Mouse (Mus musculus) midbrain, embryonic 12.5 days (tissue): ENCODE measurements around the gene Ttc17. TPM values are rescaled to one million over a fixed set of nuclear protein-coding genes. Genes with fewer than 3 reads are reported as not detected.

Source experiments
- ATAC-seq: fragments of 200-750 bp; cut with Nextera tagmentation; 2 replicates; pipeline ENCODE4 v1.8.0; 2017; ENCODE audit warnings: low read depth, moderate TSS enrichment, moderate library complexity; ENCODE audit not compliant: low FRiP score
- H3K27ac ChIP-seq: fragments of 300-500 bp; sonication (generic); replicated peaks from 2 replicates; pipeline ENCODE4 v1.5.1; 2016; ENCODE audit warnings: mild to moderate bottlenecking
- H3K27me3 ChIP-seq: fragments of 300-500 bp; sonication (generic); 2 replicates; pipeline ENCODE4 v1.6.1; 2016; ENCODE audit warnings: mild to moderate bottlenecking
- H3K36me3 ChIP-seq: fragments of 300-500 bp; sonication (generic); 2 replicates; pipeline ENCODE4 v1.6.1; 2016
- H3K4me1 ChIP-seq: fragments of 300-500 bp; sonication (generic); 2 replicates; pipeline ENCODE4 v1.6.1; 2016
- H3K4me2 ChIP-seq: fragments of 300-500 bp; sonication (generic); replicated peaks from 2 replicates; pipeline ENCODE4 v1.6.1; 2016; ENCODE audit warnings: mild to moderate bottlenecking, moderate library complexity
- H3K4me3 ChIP-seq: fragments of 300-500 bp; sonication (generic); 2 replicates; pipeline ENCODE4 v1.5.1; 2016; ENCODE audit warnings: mild to moderate bottlenecking
- H3K9ac ChIP-seq: fragments of 300-500 bp; sonication (generic); replicated peaks from 2 replicates; pipeline ENCODE4 v1.6.1; 2016; ENCODE audit warnings: mild to moderate bottlenecking, moderate library complexity
- H3K9me3 ChIP-seq: fragments of 300-500 bp; sonication (generic); 2 replicates; pipeline ENCODE4 v1.6.1; 2016; ENCODE audit warnings: mild to moderate bottlenecking
- WGBS: fragments of 180-500 bp; shearing (Covaris S2); methylation state at CpG from one replicate; pipeline ENCODE4 v1.1.7; 2016; 5-methylcytosine and 5-hydroxymethylcytosine counted together
- microRNA counts: library from miRNA; unstranded; fragments of <30 nt; microRNA quantifications from one replicate; lab custom pipeline; 2017
- microRNA-seq: library from miRNA; unstranded; fragments of <30 nt; microRNA quantifications from one replicate; pipeline ENCODE4, GENCODE M21; 2017
- polyA plus RNA-seq: library from polyadenylated mRNA; unstranded; fragments of >200 nt; fragmentation: Nextera tagmentation; extraction: Ambion mirVana; gene quantifications from 2 replicates; pipeline ENCODE4 v1.2.1, GENCODE M21; 2016

Gene Ttc17
- polyA plus RNA-seq, 1 experiment from 2014 or later, result 20.0 TPM

DNA sequence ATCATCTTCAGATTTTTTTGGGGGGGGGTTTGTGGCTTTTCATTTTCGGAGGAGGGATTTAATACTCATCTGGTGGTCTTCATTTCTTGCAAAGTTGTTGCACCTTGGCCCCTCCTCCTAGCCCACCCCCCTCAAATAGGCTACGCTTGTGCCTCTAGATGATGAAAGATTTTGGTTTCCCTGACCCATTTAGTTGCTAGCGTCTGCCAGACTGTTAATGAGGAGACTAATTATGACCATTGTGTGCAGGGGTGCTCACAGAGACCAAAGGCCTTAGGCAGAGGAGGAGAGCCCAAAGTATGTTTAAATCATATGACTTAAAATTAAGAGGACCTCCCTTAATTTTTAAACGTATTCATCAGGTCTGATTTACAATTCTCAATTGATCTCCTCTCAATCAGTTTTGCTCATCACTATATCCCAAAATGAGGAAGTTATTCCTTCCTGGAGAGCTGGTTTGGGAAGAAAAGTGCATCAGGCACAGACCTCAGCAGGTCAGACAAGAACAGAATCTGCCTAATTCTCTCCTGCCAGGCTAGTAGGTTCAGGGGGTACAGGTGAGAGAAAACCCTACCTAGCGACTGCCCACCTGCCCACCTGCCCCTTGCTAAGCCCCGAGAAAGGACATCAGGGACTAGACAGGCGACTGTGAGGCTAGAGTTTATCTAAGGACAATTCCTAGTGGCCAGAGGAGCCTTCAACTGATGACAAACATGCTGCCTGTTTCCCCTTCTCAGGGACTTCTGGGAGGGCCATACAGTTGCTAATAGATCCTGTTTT is 139.9 kb downstream of the Ttc17 start:
- no peak for ATAC-seq
- WGBS, result 25% methylated on average over 7 of the region's 7 CpGs
- no peaks in the 10 kb centered on the region for H3K36me3 ChIP-seq
- no peak overlapping the region for H3K4me3 ChIP-seq
- H3K9me3 ChIP-seq, result no peaks in the 10 kb centered on the region
- H3K9ac ChIP-seq, result no peak overlapping the region
- peaks cover 52% of the 10 kb centered on the region for H3K4me1 ChIP-seq
- peaks cover 25% of the 10 kb centered on the region for H3K27me3 ChIP-seq
- no peak overlapping the region for H3K27ac ChIP-seq
- H3K4me2 ChIP-seq, result peak overlapping the region; percentile 66

DNA sequence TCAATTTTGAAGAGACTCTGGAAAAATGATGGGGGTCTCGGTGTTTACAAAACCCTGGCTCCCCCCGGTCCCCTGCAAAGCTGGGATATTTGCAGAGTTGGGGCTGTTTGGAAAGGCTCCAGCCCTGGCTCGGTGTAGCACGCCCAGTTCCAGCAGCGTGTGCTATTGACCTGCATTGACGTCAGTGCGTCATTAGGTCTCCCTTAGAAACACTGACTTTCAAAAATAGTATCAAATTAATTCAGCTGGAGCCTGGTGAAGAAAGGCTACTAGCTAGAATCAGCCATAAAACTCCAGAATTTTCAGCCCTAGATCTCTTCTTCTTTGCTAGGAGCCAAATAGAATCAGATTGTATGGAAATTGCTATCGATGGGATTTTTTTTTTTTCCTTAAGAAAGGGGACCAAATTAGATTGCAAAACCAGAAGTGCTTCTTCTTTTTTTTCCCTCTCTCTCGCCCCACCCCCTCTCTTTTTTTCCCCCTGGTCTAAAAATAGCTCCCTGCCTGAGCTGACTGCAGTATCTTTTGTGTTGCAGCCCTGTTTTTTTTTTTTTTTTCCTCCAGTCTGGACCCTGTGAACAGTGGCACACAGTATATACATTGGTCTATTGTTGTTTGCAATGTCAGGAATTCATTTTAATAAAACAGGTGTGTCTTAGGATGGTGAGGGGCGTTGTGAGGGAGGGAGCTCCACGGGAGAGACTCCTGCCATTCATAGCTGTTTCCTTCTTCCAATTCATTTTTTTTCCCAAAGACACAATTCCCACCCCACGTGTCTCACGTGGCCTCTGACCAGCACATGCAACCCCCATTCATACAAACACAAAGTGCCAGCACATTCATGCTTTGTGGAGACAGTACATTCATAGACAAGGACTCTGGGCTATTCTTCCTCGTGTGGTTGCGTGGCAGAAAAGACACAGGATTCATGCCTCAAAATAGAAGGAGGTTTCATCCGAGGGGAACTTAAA is 141.0 kb downstream of the Ttc17 start:
- peak; percentile 79 for ATAC-seq
- peak overlapping the region; percentile 83 for H3K27ac ChIP-seq
- no peaks in the 10 kb centered on the region for H3K36me3 ChIP-seq
- peaks cover 52% of the 10 kb centered on the region for H3K4me1 ChIP-seq
- WGBS, result 3% methylated on average over 16 of the region's 16 CpGs
- H3K4me2 ChIP-seq, result peak overlapping the region; percentile 66
- no peaks in the 10 kb centered on the region for H3K9me3 ChIP-seq
- peak overlapping the region; percentile 49 for H3K9ac ChIP-seq
- H3K4me3 ChIP-seq, result peak overlapping the region; percentile 39
- peaks cover 23% of the 10 kb centered on the region for H3K27me3 ChIP-seq

DNA sequence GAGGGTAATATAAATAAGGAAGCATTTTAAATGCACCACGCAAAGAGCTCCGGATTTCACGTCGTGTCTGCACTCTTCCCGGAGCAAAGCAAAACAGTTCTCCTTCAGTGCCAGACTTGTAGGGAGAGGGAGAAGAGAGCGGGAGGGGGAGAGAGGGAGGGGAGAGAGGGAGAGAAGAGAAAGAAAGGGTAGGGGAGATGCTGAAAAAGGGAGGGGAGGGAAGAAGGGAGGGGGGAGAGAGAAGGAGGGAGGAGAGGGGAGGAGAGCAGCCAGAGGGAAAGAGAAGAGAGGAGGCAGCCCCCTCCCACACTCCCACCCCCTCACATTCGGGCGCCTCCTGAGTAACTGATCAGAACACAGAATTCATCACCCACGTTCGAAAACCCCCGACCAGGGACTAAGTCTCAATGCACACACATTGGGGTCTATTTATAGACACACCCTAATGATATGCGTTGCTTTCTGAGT is 141.8 kb downstream of the Ttc17 start:
- Histone ChIP-seq H3K36me3 (no peaks in the 10 kb centered on the region), H3K9me3 (no peaks in the 10 kb centered on the region), H3K4me2 (peak overlapping the region; percentile 66), H3K4me3 (peak overlapping the region; percentile 39), H3K27me3 (peaks cover 23% of the 10 kb centered on the region), H3K27ac (peak overlapping the region; percentile 83), H3K4me1 (peaks cover 52% of the 10 kb centered on the region), H3K9ac (peak overlapping the region; percentile 49)
- WGBS, result under 1% methylated on average over 12 of the region's 12 CpGs
- peak; percentile 52 for ATAC-seq

DNA sequence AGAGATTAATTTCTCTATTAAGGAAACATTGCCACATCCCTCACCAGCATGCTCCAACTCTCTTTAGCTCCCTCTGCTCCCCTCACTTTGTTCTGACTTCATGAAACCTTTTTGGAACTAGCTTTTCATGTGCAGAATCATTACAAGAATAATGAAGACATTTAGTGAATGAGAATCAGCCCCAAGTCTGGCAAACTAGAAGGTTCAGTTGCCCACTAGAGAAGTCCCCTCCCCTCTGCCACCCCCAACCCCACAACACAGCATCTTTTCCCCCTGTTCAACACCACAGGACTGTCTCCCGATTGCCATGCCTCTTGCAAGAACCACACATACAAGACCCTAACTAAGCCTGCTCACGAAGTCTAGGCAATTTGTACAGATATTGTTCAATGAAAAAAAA is 142.5 kb downstream of the Ttc17 start:
- peak overlapping the region; percentile 39 for H3K4me3 ChIP-seq
- peak overlapping the region; percentile 66 for H3K4me2 ChIP-seq
- ATAC-seq, result no peak
- H3K9me3 ChIP-seq, result no peaks in the 10 kb centered on the region
- H3K36me3 ChIP-seq, result no peaks in the 10 kb centered on the region
- H3K9ac ChIP-seq, result peak overlapping the region; percentile 49
- peak overlapping the region; percentile 83; the same call in 1 of the 2 replicates for H3K27ac ChIP-seq
- H3K27me3 ChIP-seq, result peaks cover 23% of the 10 kb centered on the region
- WGBS, result 0% methylated on average over 2 of the region's 2 CpGs
- H3K4me1 ChIP-seq, result peaks cover 52% of the 10 kb centered on the region

DNA sequence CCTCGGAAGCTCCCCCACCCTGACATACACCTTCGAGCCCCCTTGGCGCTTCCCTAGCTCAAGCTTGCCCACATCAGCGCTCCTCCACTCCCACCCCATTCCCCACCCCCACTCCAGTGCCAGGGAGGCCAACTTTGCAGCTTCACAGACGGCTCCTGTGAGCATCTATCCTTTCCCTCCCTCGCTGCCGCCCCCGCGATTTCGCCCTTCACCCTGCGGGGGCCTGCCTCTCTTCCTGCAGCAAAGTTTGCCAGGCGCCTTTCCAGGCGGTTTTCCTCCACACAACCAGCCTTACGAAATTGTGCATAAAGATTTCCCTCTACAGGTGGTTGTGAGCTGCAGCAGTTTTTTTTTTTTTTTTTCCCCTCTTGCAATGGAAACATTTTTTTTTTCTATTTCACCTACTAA is 143.0 kb downstream of the Ttc17 start:
- no peak for ATAC-seq
- H3K9ac ChIP-seq, result peak overlapping the region; percentile 50
- peaks cover 19% of the 10 kb centered on the region for H3K27me3 ChIP-seq
- peaks cover 52% of the 10 kb centered on the region for H3K4me1 ChIP-seq
- peak overlapping the region; percentile 39 for H3K4me3 ChIP-seq
- no peaks in the 10 kb centered on the region for H3K36me3 ChIP-seq
- peak overlapping the region; percentile 31 for H3K27ac ChIP-seq
- WGBS, result 2% methylated on average over 14 of the region's 14 CpGs
- no peaks in the 10 kb centered on the region for H3K9me3 ChIP-seq
- H3K4me2 ChIP-seq, result peak overlapping the region; percentile 66

DNA sequence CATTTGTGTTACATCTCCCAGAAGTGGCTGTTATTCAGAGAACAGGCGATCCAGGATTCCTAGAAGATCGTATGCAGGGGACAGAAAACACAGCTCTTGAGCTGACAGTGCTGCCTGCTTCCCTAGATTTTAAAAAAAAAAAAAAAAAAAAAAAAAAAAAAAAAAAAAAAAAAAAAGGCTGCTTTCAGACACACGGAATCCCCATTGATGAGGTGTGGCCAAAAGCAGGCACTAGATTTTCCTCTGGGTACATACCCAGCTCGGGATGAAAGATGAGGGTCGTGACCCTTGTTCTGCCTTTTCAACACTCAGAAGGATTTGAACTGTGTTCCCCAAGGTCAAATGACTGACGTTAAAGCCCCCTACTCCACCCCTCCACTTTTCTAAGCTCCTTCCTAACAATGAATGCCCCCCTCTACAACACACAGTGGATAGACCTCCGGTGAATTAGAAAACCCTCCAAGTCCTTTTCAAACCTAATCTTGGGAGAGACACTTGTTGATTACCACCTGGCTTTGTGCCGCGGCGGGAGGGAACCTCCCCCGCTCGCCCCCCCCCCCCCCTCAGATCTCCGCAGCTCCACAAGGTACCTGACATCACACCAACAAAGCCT is 143.5 kb downstream of the Ttc17 start:
- Histone ChIP-seq H3K4me1 (peaks cover 52% of the 10 kb centered on the region), H3K9ac (peak overlapping the region; percentile 50), H3K4me2 (peak overlapping the region; percentile 66), H3K9me3 (no peaks in the 10 kb centered on the region), H3K27ac (peak overlapping the region; percentile 31; the same call in 1 of the 2 replicates), H3K36me3 (no peaks in the 10 kb centered on the region), H3K4me3 (peak overlapping the region; percentile 39), H3K27me3 (peaks cover 14% of the 10 kb centered on the region)
- 3% methylated on average over 9 of the region's 13 CpGs for WGBS
- no peak for ATAC-seq

DNA sequence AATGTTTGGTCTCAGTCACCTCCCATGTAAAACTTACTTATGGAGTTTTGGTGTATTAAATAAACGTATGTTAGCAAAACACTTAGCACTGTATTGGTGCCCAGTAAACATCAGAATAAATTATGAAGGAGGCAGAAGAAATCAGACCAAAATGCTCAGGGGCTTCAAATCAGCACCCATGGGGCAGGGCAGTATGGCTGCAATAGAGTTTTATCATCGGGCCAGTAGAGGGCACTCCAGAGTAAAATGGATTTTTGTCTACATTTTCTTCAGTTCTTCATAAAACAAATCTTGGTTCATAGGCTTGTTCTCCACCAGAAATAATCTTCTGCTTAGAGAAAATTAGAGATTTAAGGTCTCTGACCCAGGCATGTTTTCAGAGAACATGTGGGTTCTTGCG is 152.4 kb downstream of the Ttc17 start:
- WGBS, result 25% methylated on average over 3 of the region's 3 CpGs
- no peaks in the 10 kb centered on the region for H3K4me1 ChIP-seq
- no peaks in the 10 kb centered on the region for H3K36me3 ChIP-seq
- no peak overlapping the region for H3K4me2 ChIP-seq
- H3K27me3 ChIP-seq, result peaks cover 7% of the 10 kb centered on the region; the same call in 1 of the 2 replicates
- H3K9me3 ChIP-seq, result no peaks in the 10 kb centered on the region
- H3K9ac ChIP-seq, result no peak overlapping the region
- ATAC-seq, result 0 out of 2 replicates have a peak, but pooled peaks have one; percentile 44
- no peak overlapping the region for H3K4me3 ChIP-seq
- no peak overlapping the region for H3K27ac ChIP-seq

MicroRNAs within 50 kb of the gene (microRNA counts, 519-probe panel; counts per million panel counts)
- microRNA mmu-miR-670 (lab: Ali Mortazavi, UCI), result 3,140 counts per million, percentile 11 among the panel's probes with 10 or more counts

Small RNA genes lying within 50 kb of the gene (microRNA-seq; reads per million reads assigned to microRNA genes)
- gene Mir670, result 139 reads per million, percentile 56 among the genes with 10 or more reads in this experiment

Other genes with a start within 250 kb of the Ttc17 start
- gene Hsd17b12, start 248.7 kb downstream of the Ttc17 start, polyA plus RNA-seq, result 109 and 110 TPM in 2 replicates
- gene Api5, start 31.4 kb upstream of the Ttc17 start, polyA plus RNA-seq, result 188 and 201 TPM in 2 replicates